Mouse (Mus musculus) G1E (cell line): ENCODE measurements around the gene Slc35a5.

ENCODE experiments used
- CTCF ChIP-seq: IDR thresholded peaks from 2 replicates; pipeline ENCODE4 v1.5.1; 2012; ENCODE audit warnings: low read depth, low read length, inconsistent platforms, mixed read lengths
- POLR2AphosphoS5 ChIP-seq: IDR thresholded peaks from 2 replicates; pipeline ENCODE4 v1.6.1; 2012; ENCODE audit warnings: low read depth, low read length, inconsistent platforms; ENCODE audit not compliant: insufficient replicate concordance

DNA sequence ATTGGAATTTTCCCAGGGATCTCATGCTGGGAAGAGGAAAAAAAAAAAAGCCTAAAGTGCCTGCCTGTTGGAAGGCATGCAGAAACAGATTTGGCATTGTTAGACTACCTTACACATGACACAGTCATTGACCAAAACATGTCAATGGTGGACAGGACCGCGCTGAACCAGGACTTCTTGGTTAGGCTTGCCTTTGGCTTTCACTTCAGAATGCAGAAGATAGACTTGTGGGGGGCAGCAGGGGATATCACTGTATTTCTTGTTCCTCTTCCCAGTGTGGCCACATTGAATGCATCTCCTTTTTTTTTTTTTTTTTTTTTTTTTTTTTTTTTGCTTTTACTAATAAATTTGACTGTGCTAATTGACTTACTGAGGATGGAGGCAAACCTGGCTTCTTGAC is 42.9 kb upstream of the Slc35a5 start:
- TF ChIP-seq CTCF (no peak), POLR2AphosphoS5 (no peak)
